26 mouse cellular contexts compared by ENCODE assay signal in genomic region chr1:21232516-21232915, GRCm38 (mm10). TPM values are rescaled to one million over a fixed set of nuclear protein-coding genes. Genes with fewer than 3 reads are reported as not detected.
A peak's percentile ranks its signal among the peaks of the same experiment; 100 is the strongest.
DNase-seq lines count a peak whose midpoint lies in the region; ATAC-seq and TF ChIP-seq lines count a peak whose summit lies in the region.
"Had no signal": no experiment of that assay in that cellular context is flagged by ENCODE, and none has a peak within 500 bp of the region (broad histone marks: within the 10 kb centered on the region; RNA-seq: fewer than 3 reads in every experiment).

No protein-coding gene starts in this region.

- WGBS in embryonic facial prominence, embryonic 11.5 days = 43% methylated on average over 1 of the region's 1 CpGs
- 78% methylated on average over 1 of the region's 1 CpGs for WGBS in embryonic facial prominence, embryonic 10.5 days
- WGBS in liver, embryonic 16.5 days (ENCODE audit: insufficient replicate concordance) = 60% methylated on average over 1 of the region's 1 CpGs
- WGBS in liver, embryonic 12.5 days (ENCODE audit: insufficient replicate concordance) = 56% methylated on average over 1 of the region's 1 CpGs
- WGBS in liver, postnatal 0 days (ENCODE audit: insufficient replicate concordance) = 55% methylated on average over 1 of the region's 1 CpGs

- no peak for TF ChIP-seq CTCF in liver, postnatal 0 days (IDR thresholded peaks at IDR 0.05; ENCODE audit: low read depth)

- H3K4me1 ChIP-seq in embryonic facial prominence, embryonic 11.5 days (ENCODE audit: control insufficient read depth, insufficient read depth, low read length) = no peaks in the 10 kb centered on the region
- peaks cover 8% of the 10 kb centered on the region; the same call in 1 of the 2 replicates for H3K4me1 ChIP-seq in embryonic facial prominence, embryonic 10.5 days
- H3K4me1 ChIP-seq in liver, embryonic 16.5 days (ENCODE audit: control insufficient read depth, low read depth, low read length) = peaks cover 2% of the 10 kb centered on the region; the same call in 1 of the 2 replicates
- no peaks in the 10 kb centered on the region for H3K4me1 ChIP-seq in liver, embryonic 12.5 days
- H3K4me1 ChIP-seq in liver, postnatal 0 days (ENCODE audit: insufficient read depth) = peaks cover 8% of the 10 kb centered on the region
- H3K4me1 ChIP-seq: forebrain, embryonic 15.5 days; liver, embryonic 13.5 days; midbrain, embryonic 13.5 days; neural tube, embryonic 13.5 days; stomach, embryonic 15.5 days had no signal

- H3K36me3 ChIP-seq in embryonic facial prominence, embryonic 11.5 days (replicated peaks; ENCODE audit: control insufficient read depth, insufficient read depth, low read depth, low read length) = no peaks in the 10 kb centered on the region
- H3K36me3 ChIP-seq in embryonic facial prominence, embryonic 10.5 days (replicated peaks) = no peaks in the 10 kb centered on the region
- H3K36me3 ChIP-seq in liver, embryonic 16.5 days (ENCODE audit: control insufficient read depth, insufficient read depth) = no peaks in the 10 kb centered on the region
- no peaks in the 10 kb centered on the region for H3K36me3 ChIP-seq in liver, embryonic 12.5 days
- no peaks in the 10 kb centered on the region for H3K36me3 ChIP-seq in liver, postnatal 0 days (replicated peaks; ENCODE audit: insufficient read depth, low read length)
- H3K36me3 ChIP-seq: forebrain, embryonic 15.5 days; kidney, embryonic 15.5 days; liver, embryonic 13.5 days; lung, embryonic 15.5 days; neural tube, embryonic 13.5 days; stomach, embryonic 15.5 days had no signal

- H3K9ac ChIP-seq in embryonic facial prominence, embryonic 11.5 days (replicated peaks; ENCODE audit: low read length) = no peak overlapping the region
- no peak overlapping the region for H3K9ac ChIP-seq in liver, embryonic 16.5 days (ENCODE audit: low read depth, low read length)
- no peak overlapping the region for H3K9ac ChIP-seq in liver, embryonic 12.5 days
- no peak overlapping the region for H3K9ac ChIP-seq in liver, postnatal 0 days (replicated peaks)
- H3K9ac ChIP-seq: forebrain, embryonic 15.5 days; hindbrain, embryonic 12.5 days; kidney, embryonic 15.5 days; liver, embryonic 13.5 days; lung, embryonic 15.5 days; midbrain, embryonic 13.5 days; neural tube, embryonic 13.5 days; stomach, embryonic 15.5 days had no signal

- no peak overlapping the region for H3K4me3 ChIP-seq in embryonic facial prominence, embryonic 11.5 days (ENCODE audit: low read depth, low read length)
- H3K4me3 ChIP-seq in embryonic facial prominence, embryonic 10.5 days = no peak overlapping the region
- no peak overlapping the region for H3K4me3 ChIP-seq in liver, embryonic 16.5 days (ENCODE audit: low read depth, low read length)
- no peak overlapping the region for H3K4me3 ChIP-seq in liver, embryonic 12.5 days
- no peak overlapping the region for H3K4me3 ChIP-seq in liver, postnatal 0 days (ENCODE audit: low read depth, low read length)
- H3K4me3 ChIP-seq: forebrain, embryonic 10.5 days; forebrain, embryonic 15.5 days; hindbrain, embryonic 12.5 days; kidney, embryonic 15.5 days; liver, embryonic 13.5 days; lung, embryonic 15.5 days; midbrain, embryonic 13.5 days; neural tube, embryonic 13.5 days; stomach, embryonic 15.5 days had no signal

- DNase-seq in embryonic facial prominence, embryonic 11.5 days (ENCODE audit: low spot score) = peak; percentile 19
- no peak for DNase-seq in embryonic facial prominence, embryonic 10.5 days (ENCODE audit: low spot score)
- peak; percentile 31 for DNase-seq in kidney, adult 9 months
- no peak for DNase-seq in kidney, postnatal 4 days
- no peak for DNase-seq in liver, postnatal 0 days
- no peak for DNase-seq in retina, postnatal 1 day
- DNase-seq: adrenal gland, adult 8-10 months; cerebellum, adult 2 months; cerebellum, postnatal 14 days; gastrocnemius, postnatal 14 days; kidney, postnatal 25 days; liver, embryonic 13.5 days; lung, postnatal 4 days had no signal

- no peaks in the 10 kb centered on the region for H3K9me3 ChIP-seq in embryonic facial prominence, embryonic 11.5 days (replicated peaks; ENCODE audit: control insufficient read depth, low read length)
- no peaks in the 10 kb centered on the region for H3K9me3 ChIP-seq in embryonic facial prominence, embryonic 10.5 days
- H3K9me3 ChIP-seq in liver, embryonic 16.5 days (replicated peaks; ENCODE audit: control insufficient read depth, low read length) = no peaks in the 10 kb centered on the region
- no peaks in the 10 kb centered on the region for H3K9me3 ChIP-seq in liver, embryonic 12.5 days (replicated peaks)
- H3K9me3 ChIP-seq in liver, postnatal 0 days (ENCODE audit: low read length) = no peaks in the 10 kb centered on the region
- H3K9me3 ChIP-seq: forebrain, embryonic 10.5 days; forebrain, embryonic 15.5 days; hindbrain, embryonic 12.5 days; kidney, embryonic 15.5 days; liver, embryonic 13.5 days; lung, embryonic 15.5 days; midbrain, embryonic 13.5 days; neural tube, embryonic 13.5 days; stomach, embryonic 15.5 days had no signal

- TF ChIP-seq EP300 in liver, postnatal 0 days (IDR thresholded peaks at IDR 0.05; ENCODE audit: low read depth) = no peak

- no peak overlapping the region for H3K4me2 ChIP-seq in embryonic facial prominence, embryonic 11.5 days (ENCODE audit: low read depth, low read length)
- H3K4me2 ChIP-seq in liver, embryonic 16.5 days (ENCODE audit: low read depth, low read length) = no peak overlapping the region
- H3K4me2 ChIP-seq in liver, embryonic 12.5 days = no peak overlapping the region
- no peak overlapping the region for H3K4me2 ChIP-seq in liver, postnatal 0 days (ENCODE audit: low read depth, low read length)
- H3K4me2 ChIP-seq: forebrain, embryonic 15.5 days; heart, embryonic 11.5 days; hindbrain, embryonic 12.5 days; kidney, embryonic 15.5 days; liver, embryonic 13.5 days; lung, embryonic 15.5 days; midbrain, embryonic 13.5 days; neural tube, embryonic 13.5 days; stomach, embryonic 15.5 days had no signal

- H3K27me3 ChIP-seq in embryonic facial prominence, embryonic 11.5 days (ENCODE audit: control insufficient read depth, insufficient read depth, low read length) = no peaks in the 10 kb centered on the region
- no peaks in the 10 kb centered on the region for H3K27me3 ChIP-seq in embryonic facial prominence, embryonic 10.5 days (replicated peaks; ENCODE audit: low read depth, poor library complexity, severe bottlenecking)
- H3K27me3 ChIP-seq in liver, embryonic 16.5 days (ENCODE audit: control insufficient read depth, insufficient read depth, low read depth, low read length) = no peaks in the 10 kb centered on the region
- no peaks in the 10 kb centered on the region for H3K27me3 ChIP-seq in liver, embryonic 12.5 days (replicated peaks)
- H3K27me3 ChIP-seq in liver, postnatal 0 days (ENCODE audit: insufficient read depth, low read length) = no peaks in the 10 kb centered on the region
- H3K27me3 ChIP-seq: CH12.LX; forebrain, embryonic 15.5 days; hindbrain, embryonic 12.5 days; kidney, embryonic 15.5 days; liver, embryonic 13.5 days; lung, embryonic 15.5 days; midbrain, embryonic 13.5 days; neural tube, embryonic 13.5 days; stomach, embryonic 15.5 days had no signal

- ATAC-seq in embryonic facial prominence, embryonic 11.5 days (replicated peaks; ENCODE audit: insufficient number of reproducible peaks, low FRiP score, low TSS enrichment, low read depth) = no peak
- no peak for ATAC-seq in liver, embryonic 16.5 days (ENCODE audit: low read depth)
- ATAC-seq in liver, embryonic 12.5 days = no peak
- ATAC-seq in liver, postnatal 0 days = no peak
- ATAC-seq: forebrain, embryonic 15.5 days; midbrain, embryonic 13.5 days had no signal

- H3K27ac ChIP-seq in embryonic facial prominence, embryonic 11.5 days (replicated peaks; ENCODE audit: low read depth, low read length) = no peak overlapping the region
- no peak overlapping the region for H3K27ac ChIP-seq in embryonic facial prominence, embryonic 10.5 days (replicated peaks)
- peak overlapping the region; percentile 75 for H3K27ac ChIP-seq in liver, embryonic 16.5 days (ENCODE audit: low read length)
- no peak overlapping the region for H3K27ac ChIP-seq in liver, embryonic 12.5 days
- H3K27ac ChIP-seq in liver, postnatal 0 days (ENCODE audit: low read depth) = peak overlapping the region; percentile 76
- H3K27ac ChIP-seq: forebrain, embryonic 10.5 days; forebrain, embryonic 15.5 days; hindbrain, embryonic 12.5 days; kidney, embryonic 15.5 days; lung, embryonic 15.5 days; midbrain, embryonic 13.5 days; neural tube, embryonic 13.5 days; stomach, embryonic 15.5 days had no signal

RNA-seq across cellular contexts. Expression of gene Gsta3, which starts 7.9 kb away (rescaled TPM):
- 0.75 TPM in 1 of 2 replicates, not detected in the other for polyA plus RNA-seq in embryonic facial prominence, embryonic 11.5 days (2014; fragmentation: Nextera tagmentation; extraction: Ambion mirVana)
- 0.20 and 0.52 TPM in 2 replicates for polyA plus RNA-seq in embryonic facial prominence, embryonic 10.5 days (2016; fragmentation: Nextera tagmentation; extraction: Ambion mirVana)
- polyA plus RNA-seq in liver, embryonic 16.5 days (2015; fragmentation: Nextera tagmentation; extraction: Ambion mirVana) = 150 and 162 TPM in 2 replicates
- polyA plus RNA-seq in liver, embryonic 12.5 days (2016; fragmentation: Nextera tagmentation; extraction: Ambion mirVana) = 5.4 and 5.6 TPM in 2 replicates
- 143 and 187 TPM in 2 replicates for polyA plus RNA-seq in liver, postnatal 0 days (2015; fragmentation: Nextera tagmentation; extraction: Ambion mirVana)
- polyA plus RNA-seq: C2C12 had no signal

RNA-seq across cellular contexts. Expression of gene Tmem14a, which starts 14.1 kb away (rescaled TPM):
- polyA plus RNA-seq in embryonic facial prominence, embryonic 11.5 days (2014; fragmentation: Nextera tagmentation; extraction: Ambion mirVana) = 9.3 and 11.8 TPM in 2 replicates
- 7.9 TPM in 2 replicates for polyA plus RNA-seq in embryonic facial prominence, embryonic 10.5 days (2016; fragmentation: Nextera tagmentation; extraction: Ambion mirVana)
- 3.0 and 3.3 TPM in 2 replicates for polyA plus RNA-seq in liver, embryonic 16.5 days (2015; fragmentation: Nextera tagmentation; extraction: Ambion mirVana)
- polyA plus RNA-seq in liver, embryonic 12.5 days (2016; fragmentation: Nextera tagmentation; extraction: Ambion mirVana) = 4.2 and 4.9 TPM in 2 replicates
- 1.7 and 1.9 TPM in 2 replicates for polyA plus RNA-seq in liver, postnatal 0 days (2015; fragmentation: Nextera tagmentation; extraction: Ambion mirVana)

Comparison
In these comparisons a context has a peak if more than half of its experiments do, and no peak if none do; other contexts are left out.
1. DNase-seq: peak in embryonic facial prominence, embryonic 11.5 days (single experiment) and kidney, adult 9 months (single experiment); none in embryonic facial prominence, embryonic 10.5 days (single experiment), kidney, postnatal 4 days (0 of 2), liver, postnatal 0 days (single experiment) and retina, postnatal 1 day (single experiment).
2. H3K27ac ChIP-seq: peak in liver, embryonic 16.5 days (single experiment) and liver, postnatal 0 days (single experiment); none in embryonic facial prominence, embryonic 11.5 days (single experiment), embryonic facial prominence, embryonic 10.5 days (single experiment) and liver, embryonic 12.5 days (single experiment).
3. RNA of gene Gsta3, which starts 7.9 kb away (polyA plus RNA-seq): 150 to 162 TPM in liver, embryonic 16.5 days and 143 to 187 TPM in liver, postnatal 0 days; 5.4 to 5.6 TPM in liver, embryonic 12.5 days, 0.20 to 0.52 TPM in embryonic facial prominence, embryonic 10.5 days and 0.75 TPM in embryonic facial prominence, embryonic 11.5 days; every median in the first group is over 10 times any median in the second.